Mouse (Mus musculus) embryo, embryonic 11.5 days (tissue): ENCODE results near the gene Cybc1.
A peak's percentile ranks its signal among the peaks of the same experiment; 100 is the strongest.

Source experiments
- DNase-seq: peaks from one replicate; pipeline ENCODE4 v3.0.0-alpha.2; 2012; ENCODE audit warnings: low read depth, low spot score

The Cybc1 gene

DNA sequence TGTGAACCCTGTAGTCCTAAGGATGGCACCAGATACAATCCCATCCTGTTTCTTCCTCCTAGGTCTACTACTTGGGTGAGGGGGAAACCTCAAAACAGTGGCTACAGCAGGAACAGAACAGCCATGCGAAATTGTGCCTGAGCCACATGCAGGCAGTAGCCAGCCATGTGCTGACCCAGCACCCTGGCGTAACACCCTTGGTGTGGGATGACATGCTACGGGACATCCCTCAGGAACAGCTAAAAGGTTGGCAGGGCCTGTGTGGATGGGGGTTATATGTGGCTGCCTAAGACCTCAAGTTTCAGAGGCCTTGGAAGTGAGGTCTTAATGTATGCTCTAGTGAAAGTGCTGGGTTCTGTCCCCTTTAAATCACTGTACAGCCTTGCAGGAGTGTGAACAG lies 12.3 kb downstream of the Cybc1 start:
- no peak for DNase-seq

DNA sequence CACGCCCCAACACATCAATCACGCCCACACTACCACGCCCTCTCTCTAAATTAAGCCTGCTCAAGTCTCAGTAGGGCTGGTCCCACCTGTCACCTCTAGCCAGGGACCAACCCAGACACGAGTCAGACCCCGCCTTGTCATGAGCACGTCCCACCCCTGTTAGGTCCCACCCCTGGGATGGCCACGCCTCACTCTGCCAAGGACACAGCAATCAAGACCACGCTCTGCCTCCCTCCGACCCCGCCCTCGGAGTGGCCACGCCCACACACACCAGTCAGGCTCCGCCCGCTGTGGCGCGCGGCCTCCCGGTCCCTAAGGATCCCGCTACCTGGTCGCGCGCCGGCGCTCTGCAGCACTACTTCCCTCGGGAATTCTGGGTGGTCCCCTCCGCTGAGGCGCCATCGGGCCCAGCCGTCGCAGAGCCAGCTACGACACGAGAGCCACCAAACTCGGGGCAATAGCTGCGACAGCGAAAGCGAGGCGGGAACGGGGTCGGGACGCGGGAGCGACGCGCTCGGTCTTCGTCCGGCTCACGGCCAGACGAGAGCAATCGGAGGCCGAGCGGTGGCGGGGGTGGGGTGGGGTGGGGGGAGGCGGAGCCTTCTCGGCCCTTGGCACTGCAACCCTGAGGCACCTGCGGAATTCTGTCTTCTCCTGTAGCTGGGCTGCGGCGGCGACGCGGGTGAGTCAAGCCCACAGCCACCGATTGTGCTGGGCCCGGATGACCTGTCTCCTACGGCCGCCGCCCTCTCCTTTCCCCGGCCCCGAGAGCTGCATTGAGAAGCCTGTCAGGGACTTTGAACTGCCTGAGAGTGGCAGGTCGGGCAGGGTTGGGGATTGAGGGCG lies 24.7 kb downstream of the Cybc1 start, which contains the start of the genes Hexdc and Ogfod3:
Gene Hexdc (plus strand): TSS at position 273 of the 846 bp plus-strand sequence.
Gene Ogfod3 (minus strand): TSS at position 551 of the 846 bp plus-strand sequence.
- peak; percentile 97 for DNase-seq

DNA sequence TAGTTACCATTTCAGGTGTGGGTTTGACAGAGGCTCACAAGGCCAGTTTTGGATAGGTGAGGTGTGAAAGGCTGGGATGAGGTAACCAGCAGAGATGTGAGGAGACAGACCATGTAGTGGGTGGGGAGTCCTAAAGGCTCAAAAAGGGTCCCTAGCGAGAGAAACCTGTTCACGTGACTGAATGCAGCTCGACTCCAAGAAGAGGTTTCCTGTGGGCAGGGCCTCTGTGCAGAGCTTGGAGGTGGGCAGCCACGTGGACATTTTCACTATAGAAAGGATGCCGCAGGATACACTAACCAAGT lies 25.3 kb downstream of the Cybc1 start:
- no peak for DNase-seq

DNA sequence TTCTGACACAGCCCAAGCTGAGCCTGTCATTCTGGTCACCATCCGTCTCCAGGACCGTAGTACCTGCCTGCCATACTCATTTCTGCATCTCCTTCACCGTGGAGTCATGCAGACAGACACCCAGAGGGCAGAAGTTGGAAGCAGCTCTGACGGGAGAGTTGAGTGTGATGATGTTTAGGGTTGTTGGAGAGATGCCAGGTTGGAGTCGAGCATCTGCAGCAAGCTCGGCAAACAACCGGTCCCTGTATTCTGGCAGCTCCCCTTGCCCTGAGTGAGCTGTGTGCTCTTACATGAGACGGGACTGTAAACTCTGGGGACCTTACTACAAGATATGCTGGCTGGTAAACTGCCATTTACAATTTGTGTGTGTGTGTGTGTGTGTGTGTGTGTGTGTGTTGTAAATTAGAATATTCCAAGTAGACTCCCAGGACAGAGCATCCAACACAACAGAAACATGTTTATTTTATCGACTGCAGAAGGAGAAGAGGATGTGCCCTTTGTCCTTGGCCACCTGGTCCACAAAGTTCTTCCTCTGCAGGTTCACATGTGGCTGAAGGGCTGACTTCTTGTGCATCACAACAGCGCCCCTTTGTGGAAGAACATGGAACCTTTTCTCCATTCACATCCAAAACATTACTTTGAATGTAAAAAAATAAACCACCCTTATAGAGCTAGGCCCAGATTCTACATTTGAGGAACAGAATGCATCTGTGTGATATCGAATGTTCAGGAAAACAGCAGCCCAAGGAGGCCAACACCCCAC lies 27.5 kb downstream of the Cybc1 start:
- DNase-seq, result no peak

DNA sequence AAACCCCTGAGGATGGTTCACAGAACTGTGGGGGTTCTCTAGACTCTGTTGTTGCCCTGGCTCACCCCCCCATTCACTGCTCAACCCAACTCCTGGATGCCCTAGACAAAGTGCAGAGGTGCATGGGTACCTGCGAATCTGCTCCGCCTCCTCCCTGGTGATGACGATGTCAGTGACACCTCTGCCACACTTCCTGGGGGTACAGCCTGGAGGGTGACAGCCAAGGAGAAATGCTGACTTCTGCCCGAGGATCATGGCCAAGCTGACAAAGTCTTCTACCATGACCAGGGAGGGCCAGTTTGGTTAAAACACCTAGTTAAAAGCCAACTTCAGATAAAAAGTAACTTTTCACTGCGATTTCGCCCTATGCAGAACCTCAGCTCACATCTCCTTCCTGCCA lies 28.3 kb downstream of the Cybc1 start:
- DNase-seq, result no peak

DNA sequence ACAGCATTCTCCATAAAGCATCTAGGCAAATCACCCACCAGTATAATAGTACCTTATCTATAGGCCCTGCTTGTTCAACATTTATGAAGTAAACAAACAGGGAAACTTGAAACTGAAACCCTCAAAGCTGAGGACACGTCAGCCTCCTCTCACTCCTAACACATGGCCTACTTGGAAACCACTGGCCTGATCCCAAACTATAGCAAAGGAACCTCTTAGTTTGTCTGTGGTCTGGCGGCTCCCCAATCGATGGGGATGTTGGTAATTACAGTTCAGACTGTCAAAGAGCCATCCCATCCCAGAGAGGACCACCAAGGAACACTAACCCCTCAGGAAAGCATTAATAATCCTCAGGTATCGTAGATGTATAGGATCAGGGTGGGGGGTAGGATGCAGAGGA lies 29.3 kb downstream of the Cybc1 start:
- no peak for DNase-seq

DNA sequence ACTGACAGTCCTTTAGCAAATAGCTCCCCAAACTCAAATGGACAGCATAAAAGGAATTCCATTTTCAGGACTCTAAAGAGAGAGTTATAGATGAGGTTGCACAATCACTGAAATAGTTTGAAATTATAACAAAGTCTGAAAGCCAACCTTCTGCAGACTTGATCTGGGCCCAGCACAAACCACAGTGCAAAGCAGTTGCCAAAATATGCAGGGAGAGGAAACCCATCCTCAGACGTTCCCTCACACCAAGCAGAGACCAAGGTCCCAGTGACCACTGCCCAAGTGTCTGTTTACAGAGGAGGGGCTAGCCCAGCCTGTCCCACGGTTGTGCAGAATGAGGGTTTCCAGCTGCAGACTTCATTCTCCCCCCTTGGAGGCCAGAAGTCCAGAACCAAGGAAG lies 30.5 kb downstream of the Cybc1 start:
- no peak for DNase-seq

DNA sequence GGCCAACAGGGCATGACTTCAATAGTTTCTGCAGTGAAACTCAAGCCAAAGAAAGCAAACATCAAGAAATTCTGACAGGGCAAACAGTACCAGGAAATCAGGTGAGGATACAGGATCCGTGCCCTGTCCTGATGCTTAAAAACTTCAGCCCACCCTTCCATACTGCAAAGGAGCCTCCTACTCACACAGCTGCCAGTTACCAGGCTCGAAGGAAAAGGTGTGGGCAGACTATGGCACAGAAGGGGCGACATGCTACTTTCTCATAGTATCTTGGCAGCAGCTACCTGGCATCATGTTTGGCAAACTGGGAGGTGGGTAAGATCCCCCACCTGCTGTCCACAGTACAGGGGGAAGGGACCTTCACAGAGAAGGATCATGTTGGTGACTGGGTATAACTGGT lies 35.7 kb downstream of the Cybc1 start:
- DNase-seq, result no peak

DNA sequence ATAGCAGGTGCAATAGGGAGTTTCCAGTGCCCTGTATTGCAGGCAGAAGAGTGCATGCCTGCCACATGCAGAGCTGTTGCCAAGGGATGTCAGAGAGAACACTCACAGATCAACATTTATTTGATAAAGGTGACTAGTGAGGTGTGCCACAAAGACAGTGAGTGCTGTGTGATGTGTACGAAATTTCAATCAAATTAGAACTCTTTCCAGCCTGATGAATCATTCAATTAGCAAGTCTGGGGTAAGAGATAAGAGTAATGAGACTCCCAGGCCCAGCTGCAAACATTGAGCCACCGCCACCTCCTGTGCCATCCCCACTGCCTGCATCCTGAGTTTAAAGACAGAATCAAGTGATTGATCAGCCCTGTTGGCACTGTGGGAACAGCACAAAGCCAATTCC lies 36.4 kb downstream of the Cybc1 start:
- no peak for DNase-seq

DNA sequence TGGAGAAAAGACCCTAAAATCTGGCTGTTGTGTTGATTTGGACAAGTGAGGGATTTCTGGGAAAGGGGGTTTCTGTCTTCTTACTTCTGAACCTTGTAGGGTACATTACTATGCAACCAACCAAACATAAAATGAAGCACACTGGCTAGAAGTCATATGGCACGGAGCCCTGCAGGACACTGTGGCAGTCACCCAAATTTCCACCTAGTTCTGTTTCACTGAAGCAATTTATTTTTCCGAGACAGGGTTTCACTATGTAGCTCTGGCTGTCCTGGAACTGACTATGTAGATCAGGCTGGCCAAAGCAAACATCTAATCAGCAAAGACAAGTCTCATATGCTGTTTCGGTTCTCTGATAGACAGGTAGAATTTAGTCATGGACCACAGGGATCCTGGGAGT lies 39.4 kb downstream of the Cybc1 start:
- no peak for DNase-seq

DNA sequence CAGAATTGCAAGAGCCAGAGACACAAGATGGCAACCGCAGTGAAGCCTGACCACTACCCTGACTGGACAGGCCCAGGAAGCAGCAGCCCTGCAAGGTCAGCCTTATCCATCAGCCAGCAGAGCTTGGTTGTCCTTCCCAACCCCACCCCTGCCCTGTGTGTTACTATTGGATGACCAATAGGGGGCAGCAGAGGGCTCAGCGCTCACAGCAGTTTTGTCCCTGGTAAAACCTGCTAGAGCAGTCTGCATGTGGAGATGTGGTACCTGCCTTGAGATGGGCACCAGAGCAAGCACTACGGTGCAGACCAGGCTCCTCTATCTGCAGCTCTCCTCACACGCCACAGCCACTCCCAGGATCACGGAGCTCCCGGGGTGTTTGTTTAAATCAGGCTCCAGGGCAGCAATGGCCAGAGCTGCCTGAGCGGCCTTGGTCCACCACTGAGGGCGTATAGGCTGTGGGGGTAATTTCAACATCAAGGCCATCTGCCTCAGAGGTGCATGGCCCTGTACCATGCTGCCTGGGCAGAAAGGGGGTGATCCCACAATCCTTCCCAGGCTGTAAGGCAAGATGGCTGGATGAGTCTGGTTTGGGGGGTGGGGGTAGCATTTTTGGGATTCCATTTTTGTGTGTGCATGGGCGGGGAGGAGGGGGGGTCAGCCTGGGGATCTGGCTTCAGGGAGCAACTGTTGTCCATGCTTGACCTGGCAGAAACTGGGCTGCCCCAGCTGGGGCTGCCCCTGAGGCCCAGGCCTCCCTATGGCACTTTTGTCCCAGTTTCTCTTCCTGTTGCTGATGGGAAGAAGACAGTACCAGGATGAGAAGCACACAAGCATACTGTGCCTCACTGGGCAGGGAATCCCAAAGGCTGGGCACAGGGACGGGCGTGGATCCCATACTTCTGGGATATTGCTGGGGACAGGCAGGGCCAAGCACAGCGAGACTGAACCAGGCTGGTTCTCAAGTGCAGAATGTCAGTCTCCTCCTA lies 52.5 kb downstream of the Cybc1 start:
- peak; percentile 39 for DNase-seq

DNA sequence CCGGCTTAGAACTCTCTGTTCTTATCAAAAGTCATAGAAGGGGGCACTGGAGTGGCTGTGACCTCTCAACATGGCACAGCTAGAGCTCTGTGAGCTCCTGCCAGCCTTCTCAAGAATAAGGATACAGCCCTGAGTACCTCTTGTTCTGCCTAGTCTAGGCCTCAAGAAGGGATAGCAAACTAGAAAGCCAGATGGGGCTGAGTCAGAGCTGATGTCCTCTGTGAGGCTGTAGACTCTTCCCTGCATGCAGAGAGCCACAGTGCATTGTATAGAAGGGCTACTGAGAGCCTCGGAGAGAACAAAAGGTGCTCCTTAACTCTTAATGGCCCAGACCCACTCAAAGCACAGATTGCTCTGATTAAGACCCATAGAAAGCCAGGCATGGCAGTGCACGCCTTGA lies 54.9 kb downstream of the Cybc1 start:
- no peak for DNase-seq

DNA sequence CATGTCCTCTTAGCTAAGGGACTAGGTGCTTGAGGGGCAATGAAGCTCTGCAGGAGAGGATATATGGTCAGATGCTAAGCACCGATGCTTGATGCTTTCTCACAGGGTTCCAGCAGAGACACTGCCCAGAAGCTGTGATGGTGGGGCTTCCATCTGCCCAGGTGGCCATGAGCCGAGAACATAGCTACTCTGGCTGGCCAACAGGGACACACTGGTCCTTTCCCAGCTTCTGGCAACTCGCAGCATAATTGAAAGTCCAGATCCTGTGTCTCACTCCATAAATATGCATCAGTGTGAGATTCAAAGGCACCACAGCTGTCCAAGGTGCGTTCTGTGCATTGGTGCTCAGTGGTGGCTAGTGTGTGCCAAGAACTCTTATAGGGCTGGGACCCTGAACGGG lies 55.9 kb downstream of the Cybc1 start:
- DNase-seq, result no peak
